Mouse (Mus musculus) left cerebral cortex, postnatal 36 days (tissue): ENCODE results near the gene Klf3. TPM values are rescaled to one million over a fixed set of nuclear protein-coding genes. Genes with fewer than 3 reads are reported as not detected.

ENCODE experiments used
- DNase-seq, 2 experiments: peaks; one replicate each; pipeline ENCODE4 v3.0.0; 2021 to 2022; ENCODE audit warnings: low spot score in 2 of 2, mixed read lengths in 1 of 2
- intact Hi-C: fragments of 180-260 bp; cut with DNase I; formaldehyde crosslinking; loops from one replicate; pipeline ENCODE4 v1.15.1; 2025
- total RNA-seq, 2 experiments: library from RNA; stranded (reverse); gene quantifications; 2 replicates each; pipeline ENCODE4 v1.2.3; 2021

Gene Klf3
- total RNA-seq, 2 experiments from 2014 or later, result 25.7 to 31.5 TPM

- DNase-seq, result no peak
Observed at GRCm38 (mm10) chr5:64808106-64809010, 5.2 kb downstream of the Klf3 start.

DNA sequence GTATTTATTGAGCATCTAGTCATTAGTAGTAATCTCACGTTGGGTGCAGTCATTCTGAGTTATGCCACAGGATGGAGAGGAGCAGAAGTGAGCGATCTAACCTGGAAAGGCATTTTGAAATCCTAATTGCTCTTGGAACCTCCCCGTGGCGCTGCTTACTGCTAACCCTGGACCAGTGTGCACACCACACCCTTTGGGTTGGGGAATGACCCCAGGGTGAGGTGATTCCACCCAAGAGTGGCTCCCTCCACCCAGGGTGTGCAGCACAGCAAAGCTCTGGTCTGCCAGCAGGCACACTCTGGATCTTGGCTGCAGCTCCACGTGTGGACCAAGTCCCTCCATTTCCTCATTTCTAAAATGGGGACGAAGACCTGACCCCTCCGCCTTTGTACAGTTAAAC is 6.1 kb downstream of the Klf3 start:
- intact Hi-C loops, result no loop called here
- DNase-seq, result no peak

More at GRCm38 (mm10) chr5:64808106-64809010, 5.2 kb downstream of the Klf3 start:
- intact Hi-C loops, result no loop called here

DNA sequence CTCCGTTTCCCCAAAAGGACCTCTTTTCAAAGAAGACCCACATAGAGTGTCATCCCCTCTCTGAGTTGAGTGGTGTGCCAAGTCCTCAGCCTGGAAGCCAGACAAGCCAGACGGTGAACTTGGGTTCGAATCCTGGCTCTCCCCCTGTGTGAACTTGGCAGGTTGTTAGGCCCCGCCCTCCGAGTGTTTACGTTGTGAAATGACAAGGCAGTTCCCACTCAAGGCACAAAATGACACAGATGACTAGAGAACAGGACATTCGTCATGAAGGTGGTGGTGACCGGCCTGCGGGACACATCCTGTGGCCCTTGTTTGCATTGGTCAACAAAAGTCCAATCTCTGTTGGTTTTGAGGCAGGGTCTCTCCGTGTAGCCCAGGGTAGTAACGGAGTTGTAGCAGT is 6.7 kb downstream of the Klf3 start:
- DNase-seq, result no peak
- intact Hi-C loops, result loop anchor here (5.0 kb wide), 1 partner anchor 52 kb away; no protein-coding TSS in a partner anchor

- DNase-seq, result no peak
- intact Hi-C loops, result loop anchor here (5.0 kb wide), 1 partner anchor 51 kb away; no protein-coding TSS in a partner anchor
Observed at GRCm38 (mm10) chr5:64810860-64811499, 7.8 kb downstream of the Klf3 start.

DNA sequence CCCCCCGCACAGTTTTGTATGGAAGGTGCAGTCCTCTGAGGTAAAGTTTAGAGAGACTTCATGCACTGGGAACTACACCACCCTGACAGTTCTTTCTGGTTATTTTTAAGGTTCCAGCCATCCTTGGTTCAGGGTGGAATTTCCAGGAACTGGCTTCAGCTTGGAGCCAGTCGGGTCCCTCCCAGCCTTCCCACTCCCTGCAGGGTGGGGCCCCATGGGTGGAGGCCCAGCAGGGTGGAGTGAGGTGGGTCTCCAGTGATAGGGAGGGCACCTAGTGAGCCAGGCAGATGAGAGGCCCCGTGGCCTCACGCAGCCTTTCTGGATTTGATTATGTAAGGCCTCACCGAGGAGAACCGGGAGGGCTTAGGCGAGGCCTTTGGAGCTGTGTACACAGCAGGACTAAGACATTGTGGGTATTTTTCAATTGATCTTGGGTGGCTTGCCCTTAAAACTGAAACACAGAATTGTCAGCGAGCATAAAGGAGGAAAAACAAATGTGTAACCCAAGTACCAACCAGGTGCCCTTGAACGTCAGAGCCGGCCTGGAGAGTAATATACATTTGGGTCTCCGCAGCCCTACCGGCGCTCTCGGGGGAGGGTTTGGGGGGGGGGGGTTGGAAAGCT is 8.4 kb downstream of the Klf3 start:
- DNase-seq, result peak in 1 of 2 experiments; percentile 39
- intact Hi-C loops, result loop anchor here (2.0 to 5.0 kb wide), 3 partner anchors 51 to 523 kb away; no protein-coding TSS in a partner anchor

DNA sequence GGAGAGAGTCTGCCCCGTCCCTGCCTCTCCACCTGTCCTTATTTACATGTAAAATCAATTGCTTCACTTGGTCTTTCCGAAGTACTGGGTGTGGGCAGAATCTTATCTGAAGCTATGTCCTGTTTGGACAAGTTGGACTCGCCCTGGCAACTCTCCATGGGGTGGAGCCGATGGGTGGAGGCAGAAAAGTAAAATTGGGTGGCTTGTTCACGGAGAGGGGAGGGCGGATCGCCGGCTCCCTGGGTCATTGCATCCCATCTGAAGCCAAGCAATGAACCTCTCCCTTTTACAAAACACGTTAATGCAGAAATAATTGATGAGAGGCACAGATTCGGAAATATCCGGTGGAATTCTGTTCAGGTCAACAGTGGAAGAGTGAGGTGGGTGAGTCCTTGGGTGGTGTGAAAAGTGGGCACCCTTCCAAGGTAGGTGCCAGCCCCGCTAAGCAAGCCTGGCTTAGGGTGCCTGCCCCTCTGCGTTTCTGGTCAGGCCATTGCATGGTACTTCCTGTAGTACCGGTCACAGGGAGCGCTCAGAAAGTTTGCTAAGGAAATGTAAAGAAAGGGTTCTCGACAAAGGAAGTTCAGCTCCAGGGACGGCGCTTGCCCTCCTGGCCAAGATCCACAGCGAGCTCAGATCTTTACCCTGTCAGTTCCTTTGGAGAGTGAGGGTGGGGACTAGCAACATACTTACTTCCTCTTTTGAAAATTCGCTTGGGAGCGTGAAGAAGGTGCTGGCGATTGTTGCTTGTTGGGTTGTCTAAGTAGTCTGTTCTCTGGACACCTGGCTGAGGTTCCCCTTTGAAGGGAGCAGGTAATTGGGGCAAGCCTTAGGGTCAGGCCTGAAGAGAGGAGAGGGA is 9.2 kb downstream of the Klf3 start:
- intact Hi-C loops, result loop anchor here (2.0 to 5.0 kb wide), 3 partner anchors 50 to 524 kb away; no protein-coding TSS in a partner anchor
- no peak for DNase-seq

DNA sequence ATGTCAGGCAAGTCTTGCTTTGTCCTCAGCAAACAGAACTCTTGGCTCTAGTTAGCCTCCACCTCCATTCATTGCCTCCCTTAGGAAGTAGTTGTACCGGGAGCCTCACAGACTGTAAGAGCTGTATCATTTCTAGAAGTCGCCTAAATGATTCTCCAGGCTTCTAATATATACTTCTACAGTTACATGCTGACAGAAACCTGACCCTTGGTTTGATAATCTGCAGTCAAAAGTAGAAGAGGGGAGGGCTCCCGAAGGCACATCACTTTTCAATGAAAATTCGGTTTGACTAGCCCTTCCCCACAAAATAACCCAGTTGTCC is 9.8 kb downstream of the Klf3 start:
- intact Hi-C loops, result loop anchor here (1.0 to 5.0 kb wide), 4 partner anchors 49 to 524 kb away; no protein-coding TSS in a partner anchor
- no peak for DNase-seq

- intact Hi-C loops, result loop anchor here (1.0 to 5.0 kb wide), 4 partner anchors 49 to 525 kb away; no protein-coding TSS in a partner anchor
- DNase-seq, result peak; percentile 58 to 79
Observed at GRCm38 (mm10) chr5:64813361-64813760, 10.2 kb downstream of the Klf3 start.

DNA sequence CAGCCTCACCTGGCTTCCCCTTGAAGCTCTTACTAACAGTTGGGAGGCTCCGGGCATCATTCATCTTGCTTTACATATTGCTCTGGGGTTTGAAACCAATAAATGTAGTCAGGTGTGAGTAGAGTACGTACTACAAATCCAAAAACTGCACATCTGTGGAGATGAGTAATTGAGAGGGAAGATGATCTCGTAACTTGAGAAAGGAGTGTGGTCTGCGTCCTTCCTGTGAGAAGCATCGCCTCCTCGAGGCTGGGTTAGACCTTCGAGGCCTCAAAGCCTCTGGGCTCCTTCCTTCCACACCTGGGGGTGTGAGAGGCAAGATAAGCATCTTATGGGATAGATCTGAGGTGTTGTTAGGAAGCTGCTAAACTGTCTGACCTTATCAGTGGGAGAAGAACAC is 11.2 kb downstream of the Klf3 start:
- no peak for DNase-seq
- intact Hi-C loops, result loop anchor here (5.0 kb wide), 1 partner anchor 48 kb away; no protein-coding TSS in a partner anchor

- DNase-seq, result no peak
Observed at GRCm38 (mm10) chr5:64815631-64816030, 12.4 kb downstream of the Klf3 start.

GRCm38 (mm10) chr5:64816290-64816973 is 13.2 kb downstream of the Klf3 start:
- no peak for DNase-seq
- intact Hi-C loops, result no loop called here

More at GRCm38 (mm10) chr5:64815631-64816030, 12.4 kb downstream of the Klf3 start:
- intact Hi-C loops, result no loop called here

- intact Hi-C loops, result no loop called here
- DNase-seq, result no peak
Observed at GRCm38 (mm10) chr5:64816974-64817296, 13.7 kb downstream of the Klf3 start.

DNA sequence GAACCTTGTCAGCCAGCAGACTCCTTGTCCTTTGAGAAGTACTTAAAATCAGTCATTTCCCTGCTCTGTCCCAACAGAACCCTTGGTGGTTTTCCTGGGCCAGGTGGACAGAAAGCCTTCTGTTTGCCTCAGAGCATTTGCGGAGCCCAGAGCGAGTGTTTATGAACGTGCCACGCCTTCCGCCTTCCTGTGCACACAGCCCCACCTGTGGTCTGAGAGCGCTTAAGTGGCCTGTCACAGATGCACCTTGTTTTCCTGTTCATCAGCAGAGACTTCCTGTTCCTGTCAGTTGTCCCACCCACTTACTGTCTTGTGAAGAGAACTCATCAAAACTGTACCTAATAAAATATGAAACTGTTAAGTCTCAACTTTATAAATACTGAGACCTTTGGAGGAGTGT is 16.2 kb downstream of the Klf3 start:
- intact Hi-C loops, result no loop called here
- DNase-seq, result no peak

DNA sequence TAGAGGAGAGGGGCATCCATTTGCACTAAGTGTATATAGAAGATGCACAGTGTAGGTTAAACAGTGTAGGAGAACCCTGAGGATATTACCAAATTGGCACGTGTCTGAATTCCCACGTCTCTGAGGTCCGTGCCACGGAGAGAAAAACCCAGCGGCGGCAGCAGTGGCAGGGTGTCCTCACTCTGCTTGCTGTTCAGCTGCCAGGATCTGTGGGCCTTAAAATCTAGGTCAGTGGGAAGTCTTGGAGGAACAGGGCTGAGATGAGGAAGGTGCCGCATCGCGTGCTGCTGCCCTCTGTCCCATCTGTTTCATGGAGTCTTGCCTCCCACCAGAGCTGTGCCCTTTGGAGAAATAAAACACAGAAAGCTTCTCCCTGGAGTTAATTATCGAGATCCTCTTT is 16.9 kb downstream of the Klf3 start:
- intact Hi-C loops, result no loop called here
- DNase-seq, result no peak

DNA sequence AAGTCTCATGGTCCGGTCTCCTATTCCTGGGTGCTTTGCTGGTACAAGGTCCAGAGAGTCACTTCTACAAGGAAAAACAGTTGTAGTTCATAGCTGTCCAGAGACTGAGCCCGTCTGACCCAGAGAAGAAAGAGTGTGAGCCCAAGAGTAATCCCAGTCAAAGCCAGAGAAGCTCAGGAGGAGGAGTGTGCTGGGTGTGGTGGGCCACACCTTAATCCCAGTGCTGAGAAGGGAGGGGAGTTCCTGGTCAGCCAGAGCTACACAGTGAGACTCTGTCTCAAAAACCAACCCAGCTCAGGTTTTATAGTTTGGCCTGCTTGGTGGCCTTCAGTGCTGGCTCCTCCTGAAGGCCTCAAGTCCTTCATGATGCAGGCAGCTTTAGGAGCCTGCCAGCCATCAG is 18.1 kb downstream of the Klf3 start:
- intact Hi-C loops, result no loop called here

DNA sequence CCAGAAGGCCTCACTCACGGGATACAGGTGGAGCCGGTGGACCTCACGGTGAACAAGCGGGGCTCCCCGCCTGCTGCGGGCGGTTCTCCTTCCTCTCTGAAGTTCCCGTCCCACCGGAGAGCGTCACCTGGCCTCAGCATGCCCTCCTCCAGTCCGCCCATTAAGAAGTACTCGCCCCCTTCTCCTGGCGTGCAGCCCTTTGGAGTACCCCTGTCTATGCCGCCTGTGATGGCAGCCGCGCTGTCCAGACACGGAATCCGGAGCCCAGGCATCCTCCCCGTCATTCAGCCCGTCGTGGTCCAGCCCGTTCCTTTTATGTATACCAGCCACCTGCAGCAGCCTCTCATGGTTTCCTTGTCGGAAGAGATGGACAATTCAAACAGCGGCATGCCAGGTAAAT is 18.8 kb downstream of the Klf3 start:
- DNase-seq, result no peak
- intact Hi-C loops, result no loop called here

More for the DNA sequence above, 18.1 kb downstream of the Klf3 start:
- no peak for DNase-seq

DNA sequence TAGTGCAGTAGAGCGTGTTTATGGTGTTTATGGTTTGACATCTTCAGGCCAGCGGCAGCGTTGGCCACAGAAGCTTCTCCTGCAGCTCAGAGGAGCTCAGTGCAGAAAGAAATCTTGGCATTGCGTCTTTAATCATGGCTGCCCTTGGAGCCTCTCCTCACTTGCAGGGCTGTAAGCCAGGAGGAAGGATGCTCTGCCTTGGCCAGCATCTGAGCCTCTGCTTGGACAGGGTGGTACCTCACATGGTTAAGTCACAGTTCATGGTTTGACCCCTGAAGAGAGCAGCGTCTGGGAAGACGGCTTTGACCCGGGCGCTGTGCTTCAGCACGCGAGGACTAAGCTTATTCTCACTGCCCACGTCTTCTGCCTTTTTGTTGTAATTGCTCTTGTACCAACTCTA is 20.2 kb downstream of the Klf3 start:
- no peak for DNase-seq
- intact Hi-C loops, result no loop called here

- peak; percentile 51 to 59 for DNase-seq
- intact Hi-C loops, result no loop called here
Observed at GRCm38 (mm10) chr5:64824765-64825164, 21.6 kb downstream of the Klf3 start.

DNA sequence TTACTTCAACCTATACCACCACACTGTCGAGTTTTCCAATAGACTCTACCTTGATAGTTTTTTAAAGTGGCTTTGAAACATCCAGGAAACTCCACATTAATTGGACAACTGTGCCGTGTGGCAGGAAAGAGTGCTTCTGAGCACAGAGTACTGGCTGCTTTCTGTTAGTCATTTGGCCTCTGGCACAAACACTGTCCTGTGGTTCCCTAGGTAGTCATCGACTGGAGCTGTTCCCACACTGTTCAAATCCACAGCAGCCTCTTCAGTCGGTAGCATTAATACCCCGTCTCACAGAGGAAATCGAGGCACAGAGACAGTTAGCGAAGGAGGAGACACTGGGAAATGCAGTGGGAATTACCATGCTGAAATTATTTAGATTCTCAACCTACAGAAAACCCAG is 22.3 kb downstream of the Klf3 start:
- no peak for DNase-seq
- intact Hi-C loops, result no loop called here
